Mouse (Mus musculus): Measurements from ENCODE around the gene Gm49673.
"Not testable (repeated sequence)": the region's sequence is repeated elsewhere in the genome, so short reads cannot be mapped to it uniquely, and the experiment has no call there.

Gene Gm49673

GRCm38 (mm10) chr17:8147439-8148316 is at the start of gene Gm49673, which contains the start of gene Rnaset2a:
Gm49673 (minus strand) TSS chr17:8147788.
Rnaset2a (minus strand) TSS chr17:8148097.
- DNase-seq (ENCODE audit: low spot score), result not testable (repeated sequence)

GRCm38 (mm10) chr17:8195685-8196376 is 48.2 kb upstream of the Gm49673 start:
- DNase-seq (ENCODE audit: low spot score), result no peak

GRCm38 (mm10) chr17:8193678-8194077 is 46.1 kb upstream of the Gm49673 start:
- DNase-seq (ENCODE audit: low spot score), result no peak

- DNase-seq (ENCODE audit: low spot score), result no peak
These were observed 36.6 kb upstream of the Gm49673 start for GRCm38 (mm10) chr17:8184217-8184616.

- DNase-seq (ENCODE audit: low spot score), result no peak
These were observed 36.2 kb upstream of the Gm49673 start for GRCm38 (mm10) chr17:8183815-8184214.

GRCm38 (mm10) chr17:8177090-8177489 is 29.5 kb upstream of the Gm49673 start:
- DNase-seq (ENCODE audit: low spot score), result no peak

- DNase-seq (ENCODE audit: low spot score), result no peak
These were observed 23.5 kb upstream of the Gm49673 start for GRCm38 (mm10) chr17:8171081-8171480.

- DNase-seq (ENCODE audit: low spot score), result no peak
These were observed 22.7 kb upstream of the Gm49673 start for GRCm38 (mm10) chr17:8170331-8170730.

- not testable (repeated sequence) for DNase-seq (ENCODE audit: low spot score)
These were observed 19.8 kb upstream of the Gm49673 start for GRCm38 (mm10) chr17:8167436-8167835.

GRCm38 (mm10) chr17:8166454-8166853 is 18.9 kb upstream of the Gm49673 start:
- not testable (repeated sequence) for DNase-seq (ENCODE audit: low spot score)

- not testable (repeated sequence) for DNase-seq (ENCODE audit: low spot score)
These were observed 18.4 kb upstream of the Gm49673 start for GRCm38 (mm10) chr17:8165977-8166376.

- DNase-seq (ENCODE audit: low spot score), result not testable (repeated sequence)
These were observed 18.0 kb upstream of the Gm49673 start for GRCm38 (mm10) chr17:8165608-8165945.

GRCm38 (mm10) chr17:8164701-8165607 is 17.4 kb upstream of the Gm49673 start, which contains the start of gene Fgfr1op:
Fgfr1op (plus strand) TSS chr17:8165501.
- DNase-seq (ENCODE audit: low spot score), result peak; percentile 65

- peak; percentile 67 for DNase-seq (ENCODE audit: low spot score)
These were observed 13.4 kb upstream of the Gm49673 start for GRCm38 (mm10) chr17:8160969-8161368.

- DNase-seq (ENCODE audit: low spot score), result not testable (repeated sequence)
These were observed 11.0 kb upstream of the Gm49673 start for GRCm38 (mm10) chr17:8158627-8159026.

- DNase-seq (ENCODE audit: low spot score), result not testable (repeated sequence)
These were observed 8.4 kb upstream of the Gm49673 start for GRCm38 (mm10) chr17:8155982-8156381.

- not testable (repeated sequence) for DNase-seq (ENCODE audit: low spot score)
These were observed 7.4 kb upstream of the Gm49673 start for GRCm38 (mm10) chr17:8155010-8155409.

- DNase-seq (ENCODE audit: low spot score), result not testable (repeated sequence)
These were observed 657 bp downstream of the Gm49673 start for GRCm38 (mm10) chr17:8146931-8147330.

- DNase-seq (ENCODE audit: low spot score), result not testable (repeated sequence)
These were observed 3.5 kb downstream of the Gm49673 start for GRCm38 (mm10) chr17:8143802-8144673.

GRCm38 (mm10) chr17:8140210-8140609 is 7.4 kb downstream of the Gm49673 start:
- not testable (repeated sequence) for DNase-seq (ENCODE audit: low spot score)

GRCm38 (mm10) chr17:8138116-8138515 is 9.5 kb downstream of the Gm49673 start:
- not testable (repeated sequence) for DNase-seq (ENCODE audit: low spot score)

Data from layer of hippocampus, adult 11-12 months (tissue).